Mouse (Mus musculus) G1E (cell line): ENCODE results near the gene Cmip.

ENCODE experiments used
- CTCF ChIP-seq: IDR thresholded peaks from 2 replicates; pipeline ENCODE4 v1.5.1; 2012; ENCODE audit warnings: low read depth, low read length, inconsistent platforms, mixed read lengths
- GATA1 ChIP-seq: IDR thresholded peaks from 2 replicates; pipeline ENCODE4 v1.6.1; 2012; ENCODE audit warnings: borderline replicate concordance, low read length, inconsistent platforms, mixed read lengths

- TF ChIP-seq CTCF (no peak), GATA1 (no peak)
Measured at GRCm38 (mm10) chr8:117478082-117478481, 221.2 kb downstream of the Cmip start.
